ENCODE assay signal across 25 mouse cellular contexts in the genomic region with DNA sequence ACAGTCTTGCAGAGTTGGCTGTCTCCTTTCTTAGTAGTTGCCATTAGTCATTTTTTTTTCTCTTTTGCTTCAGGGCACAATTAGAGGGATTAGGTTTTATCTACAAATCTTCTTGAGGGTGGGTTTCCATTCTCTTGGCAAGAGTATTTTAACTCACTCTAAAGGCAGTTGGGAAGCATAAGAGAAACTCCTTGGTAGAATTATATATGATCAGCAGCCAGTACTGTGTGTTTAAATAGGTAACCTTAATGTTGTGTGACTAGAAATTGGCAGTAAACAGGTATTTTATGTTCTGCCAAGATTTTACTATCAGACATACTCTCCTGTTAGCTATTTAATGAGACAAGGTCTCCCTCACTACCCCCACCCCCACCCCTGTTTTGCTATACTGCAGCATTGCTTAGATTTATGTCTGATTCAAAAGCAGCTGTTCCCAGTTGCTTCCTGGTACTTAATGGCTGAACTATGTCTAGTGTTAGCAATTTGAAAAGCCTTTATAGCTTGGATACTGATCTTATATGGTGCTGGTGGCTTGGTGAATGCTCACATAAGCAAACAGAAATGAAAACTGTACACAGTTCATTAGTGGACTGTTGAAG.
A peak's percentile ranks its signal among the peaks of the same experiment; 100 is the strongest.
DNase-seq lines count a peak whose midpoint lies in the region; ATAC-seq and TF ChIP-seq lines count a peak whose summit lies in the region.
"Had no signal": no experiment of that assay in that cellular context is flagged by ENCODE, and none has a peak within 500 bp of the region (broad histone marks: within the 10 kb centered on the region; RNA-seq: fewer than 3 reads in every experiment).

No protein-coding gene starts in this region.

- H3K27ac ChIP-seq in hindbrain, embryonic 15.5 days (replicated peaks) = no peak overlapping the region
- no peak overlapping the region; the same call in 1 of the 2 replicates for H3K27ac ChIP-seq in hindbrain, embryonic 13.5 days
- no peak overlapping the region for H3K27ac ChIP-seq in midbrain, embryonic 14.5 days (replicated peaks; ENCODE audit: low read depth, low read length)
- H3K27ac ChIP-seq in midbrain, postnatal 0 days (ENCODE audit: low read depth, low read length) = no peak overlapping the region
- no peak overlapping the region for H3K27ac ChIP-seq in limb, embryonic 12.5 days
- no peak overlapping the region for H3K27ac ChIP-seq in neural tube, embryonic 14.5 days (ENCODE audit: low read depth, low read length)
- H3K27ac ChIP-seq: forebrain, embryonic 13.5 days; heart, embryonic 13.5 days; hindbrain, embryonic 10.5 days; hindbrain, postnatal 0 days; kidney, embryonic 15.5 days; lung, embryonic 15.5 days; midbrain, embryonic 12.5 days; stomach, embryonic 15.5 days had no signal

- no peak overlapping the region for H3K4me2 ChIP-seq in hindbrain, embryonic 15.5 days
- H3K4me2 ChIP-seq in hindbrain, embryonic 13.5 days = no peak overlapping the region
- H3K4me2 ChIP-seq in midbrain, embryonic 14.5 days (ENCODE audit: low read length) = no peak overlapping the region
- H3K4me2 ChIP-seq in midbrain, postnatal 0 days (ENCODE audit: low read depth, low read length, poor library complexity, severe bottlenecking) = no peak overlapping the region
- no peak overlapping the region for H3K4me2 ChIP-seq in limb, embryonic 12.5 days
- H3K4me2 ChIP-seq in neural tube, embryonic 14.5 days (ENCODE audit: low read depth, low read length) = no peak overlapping the region
- H3K4me2 ChIP-seq: forebrain, embryonic 13.5 days; heart, embryonic 13.5 days; kidney, embryonic 15.5 days; lung, embryonic 15.5 days; midbrain, embryonic 12.5 days; stomach, embryonic 15.5 days had no signal

- TF ChIP-seq CTCF in midbrain, postnatal 0 days (IDR thresholded peaks at IDR 0.05) = no peak

- DNase-seq in midbrain, embryonic 14.5 days = peak; percentile 24
- DNase-seq in midbrain, postnatal 0 days (ENCODE audit: low spot score) = no peak
- no peak for DNase-seq in adrenal gland, postnatal 10 days
- DNase-seq: adrenal gland, postnatal 25 days; cerebellum, adult 18-20 months; cerebellum, postnatal 10 days; heart, postnatal 10 days; kidney, postnatal 4 days; retina, postnatal 1 day; right cerebral cortex, postnatal 14 days had no signal

- H3K4me3 ChIP-seq in hindbrain, embryonic 15.5 days = no peak overlapping the region
- no peak overlapping the region for H3K4me3 ChIP-seq in hindbrain, embryonic 13.5 days
- H3K4me3 ChIP-seq in midbrain, embryonic 14.5 days (replicated peaks; ENCODE audit: low read depth, low read length) = no peak overlapping the region
- no peak overlapping the region for H3K4me3 ChIP-seq in midbrain, postnatal 0 days (ENCODE audit: low read depth, low read length)
- no peak overlapping the region for H3K4me3 ChIP-seq in limb, embryonic 12.5 days (replicated peaks)
- H3K4me3 ChIP-seq in neural tube, embryonic 14.5 days (ENCODE audit: low read depth, low read length) = no peak overlapping the region
- H3K4me3 ChIP-seq: forebrain, embryonic 13.5 days; heart, embryonic 13.5 days; hindbrain, embryonic 10.5 days; kidney, embryonic 15.5 days; lung, embryonic 15.5 days; midbrain, embryonic 12.5 days; stomach, embryonic 15.5 days had no signal

- no peak overlapping the region for H3K9ac ChIP-seq in hindbrain, embryonic 15.5 days
- H3K9ac ChIP-seq in hindbrain, embryonic 13.5 days = no peak overlapping the region
- H3K9ac ChIP-seq in midbrain, embryonic 14.5 days (replicated peaks; ENCODE audit: low read length) = no peak overlapping the region
- H3K9ac ChIP-seq in midbrain, postnatal 0 days (replicated peaks; ENCODE audit: low read length, poor library complexity, severe bottlenecking) = no peak overlapping the region
- no peak overlapping the region for H3K9ac ChIP-seq in limb, embryonic 12.5 days (replicated peaks)
- no peak overlapping the region for H3K9ac ChIP-seq in neural tube, embryonic 14.5 days (replicated peaks; ENCODE audit: low read depth, low read length)
- H3K9ac ChIP-seq: forebrain, embryonic 13.5 days; heart, embryonic 13.5 days; kidney, embryonic 15.5 days; lung, embryonic 15.5 days; midbrain, embryonic 12.5 days; stomach, embryonic 15.5 days had no signal

- H3K36me3 ChIP-seq in hindbrain, embryonic 15.5 days = no peaks in the 10 kb centered on the region
- H3K36me3 ChIP-seq in hindbrain, embryonic 13.5 days = no peaks in the 10 kb centered on the region
- H3K36me3 ChIP-seq in midbrain, embryonic 14.5 days (ENCODE audit: control insufficient read depth, insufficient read depth, low read length) = no peaks in the 10 kb centered on the region
- no peaks in the 10 kb centered on the region for H3K36me3 ChIP-seq in midbrain, postnatal 0 days (ENCODE audit: insufficient read depth, low read length)
- H3K36me3 ChIP-seq in limb, embryonic 12.5 days = no peaks in the 10 kb centered on the region
- H3K36me3 ChIP-seq in neural tube, embryonic 14.5 days (ENCODE audit: control insufficient read depth, insufficient read depth, low read length) = no peaks in the 10 kb centered on the region
- H3K36me3 ChIP-seq: heart, embryonic 13.5 days; hindbrain, embryonic 10.5 days; kidney, embryonic 15.5 days; lung, embryonic 15.5 days; midbrain, embryonic 12.5 days; stomach, embryonic 15.5 days had no signal

- no peaks in the 10 kb centered on the region for H3K27me3 ChIP-seq in hindbrain, embryonic 15.5 days
- H3K27me3 ChIP-seq in hindbrain, embryonic 13.5 days = no peaks in the 10 kb centered on the region
- no peaks in the 10 kb centered on the region for H3K27me3 ChIP-seq in midbrain, embryonic 14.5 days (ENCODE audit: control insufficient read depth, insufficient read depth, low read length)
- H3K27me3 ChIP-seq in midbrain, postnatal 0 days (ENCODE audit: insufficient read depth, low read length) = no peaks in the 10 kb centered on the region
- no peaks in the 10 kb centered on the region for H3K27me3 ChIP-seq in limb, embryonic 12.5 days
- no peaks in the 10 kb centered on the region for H3K27me3 ChIP-seq in neural tube, embryonic 14.5 days (ENCODE audit: control insufficient read depth, insufficient read depth, low read length)
- H3K27me3 ChIP-seq: forebrain, embryonic 13.5 days; heart, embryonic 13.5 days; kidney, embryonic 15.5 days; lung, embryonic 15.5 days; midbrain, embryonic 12.5 days; stomach, embryonic 15.5 days had no signal

- no peaks in the 10 kb centered on the region for H3K9me3 ChIP-seq in hindbrain, embryonic 15.5 days
- H3K9me3 ChIP-seq in hindbrain, embryonic 13.5 days = no peaks in the 10 kb centered on the region
- no peaks in the 10 kb centered on the region for H3K9me3 ChIP-seq in midbrain, embryonic 14.5 days (ENCODE audit: control insufficient read depth, low read length)
- H3K9me3 ChIP-seq in midbrain, postnatal 0 days (ENCODE audit: low read length) = no peaks in the 10 kb centered on the region
- no peaks in the 10 kb centered on the region for H3K9me3 ChIP-seq in limb, embryonic 12.5 days
- H3K9me3 ChIP-seq in neural tube, embryonic 14.5 days (ENCODE audit: control insufficient read depth, low read length) = no peaks in the 10 kb centered on the region
- H3K9me3 ChIP-seq: forebrain, embryonic 13.5 days; heart, embryonic 13.5 days; hindbrain, embryonic 10.5 days; kidney, embryonic 15.5 days; lung, embryonic 15.5 days; midbrain, embryonic 12.5 days; stomach, embryonic 15.5 days had no signal

- no peaks in the 10 kb centered on the region for H3K4me1 ChIP-seq in hindbrain, embryonic 15.5 days (replicated peaks)
- H3K4me1 ChIP-seq in hindbrain, embryonic 13.5 days (replicated peaks) = no peaks in the 10 kb centered on the region
- no peaks in the 10 kb centered on the region for H3K4me1 ChIP-seq in midbrain, embryonic 14.5 days (ENCODE audit: control insufficient read depth, insufficient read depth, low read length)
- no peaks in the 10 kb centered on the region for H3K4me1 ChIP-seq in midbrain, postnatal 0 days (ENCODE audit: insufficient read depth, low read length)
- H3K4me1 ChIP-seq in limb, embryonic 12.5 days (replicated peaks) = peaks cover 4% of the 10 kb centered on the region
- H3K4me1 ChIP-seq in neural tube, embryonic 14.5 days (ENCODE audit: control insufficient read depth, insufficient read depth, low read length) = 0 out of 2 replicates have a peak, but pooled peaks cover 3% of the 10 kb centered on the region
- H3K4me1 ChIP-seq: heart, embryonic 13.5 days; hindbrain, embryonic 10.5 days; kidney, embryonic 15.5 days; lung, embryonic 15.5 days; midbrain, embryonic 12.5 days; stomach, embryonic 15.5 days had no signal

- 0 out of 2 replicates have a peak, but pooled peaks have one; percentile 23 for ATAC-seq in hindbrain, embryonic 15.5 days (ENCODE audit: low FRiP score, low read depth)
- ATAC-seq in hindbrain, embryonic 13.5 days (ENCODE audit: low FRiP score) = no peak
- no peak for ATAC-seq in midbrain, embryonic 14.5 days (ENCODE audit: low FRiP score, low TSS enrichment)
- no peak for ATAC-seq in midbrain, postnatal 0 days (ENCODE audit: low FRiP score)
- ATAC-seq in limb, embryonic 12.5 days (ENCODE audit: insufficient number of reproducible peaks, insufficient read depth, low FRiP score, low TSS enrichment, low read depth) = peak; percentile 78
- peak; percentile 68; the same call in 1 of the 2 replicates for ATAC-seq in neural tube, embryonic 14.5 days (ENCODE audit: low read depth)
- ATAC-seq in megakaryocyte, adult 5-6 weeks (ENCODE audit: poor library complexity, severe bottlenecking) = no peak
- ATAC-seq: CD4-positive, CD25-positive, alpha-beta regulatory T cell, adult 4 months; forebrain, embryonic 13.5 days; hindbrain, postnatal 0 days; intestine, postnatal 0 days had no signal

Comparison
In these comparisons a context has a peak if more than half of its experiments do, and no peak if none do; other contexts are left out.
1. ATAC-seq: peak in hindbrain, embryonic 15.5 days (single experiment), limb, embryonic 12.5 days (single experiment) and neural tube, embryonic 14.5 days (single experiment); none in hindbrain, embryonic 13.5 days (single experiment), midbrain, embryonic 14.5 days (single experiment), midbrain, postnatal 0 days (single experiment) and megakaryocyte, adult 5-6 weeks (single experiment).